Mouse (Mus musculus): ENCODE data around the gene Adamts12. TPM values are rescaled to one million over a fixed set of nuclear protein-coding genes. Genes with fewer than 3 reads are reported as not detected.

Gene Adamts12
- polyA plus RNA-seq, 1 experiment from 2014 or later: 0.20 TPM

DNA sequence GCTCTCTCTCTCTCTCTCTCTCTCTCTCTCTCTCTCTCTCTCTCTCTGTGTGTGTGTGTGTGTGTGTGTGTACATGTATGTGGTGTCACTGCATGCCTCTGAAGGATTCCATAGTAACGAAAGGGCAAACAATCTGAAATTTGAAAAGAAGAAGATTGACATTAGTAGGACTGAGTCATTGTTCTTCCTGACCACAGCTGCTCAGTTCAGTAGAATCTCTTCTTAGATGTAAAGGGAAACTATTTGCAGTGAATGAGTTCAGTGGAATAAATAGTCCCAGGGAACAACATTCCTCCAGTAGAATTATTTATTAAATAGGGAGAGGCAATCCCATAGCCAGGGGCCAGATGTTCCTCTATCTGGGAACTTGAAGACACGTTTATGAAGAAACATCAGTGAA is 40.5 kb downstream of the Adamts12 start:
- H3K27ac ChIP-seq (ENCODE audit: low read depth): no peak overlapping the region
- no peak overlapping the region for H3K4me3 ChIP-seq (ENCODE audit: low read depth, low read length)
- H3K9me3 ChIP-seq (ENCODE audit: low read length): no peaks in the 10 kb centered on the region
- no peaks in the 10 kb centered on the region for H3K36me3 ChIP-seq (replicated peaks; ENCODE audit: insufficient read depth, low read length)
- TF ChIP-seq EP300 (IDR thresholded peaks at IDR 0.05; ENCODE audit: low read depth) (no peak), CTCF (IDR thresholded peaks at IDR 0.05; ENCODE audit: low read depth) (no peak)
- H3K27me3 ChIP-seq (ENCODE audit: insufficient read depth, low read length): no peaks in the 10 kb centered on the region
- ATAC-seq (no peak), DNase-seq (no peak)
- H3K9ac ChIP-seq (replicated peaks): no peak overlapping the region
- H3K4me1 ChIP-seq (ENCODE audit: insufficient read depth): no peaks in the 10 kb centered on the region
- no peak overlapping the region for H3K4me2 ChIP-seq (ENCODE audit: low read depth, low read length)
- 68% methylated on average over 2 of the region's 2 CpGs for WGBS (ENCODE audit: insufficient replicate concordance)

- no peaks in the 10 kb centered on the region for H3K4me1 ChIP-seq (ENCODE audit: insufficient read depth)
- no peak overlapping the region for H3K27ac ChIP-seq (ENCODE audit: low read depth)
- no peak overlapping the region for H3K4me2 ChIP-seq (ENCODE audit: low read depth, low read length)
- no peak overlapping the region for H3K9ac ChIP-seq (replicated peaks)
- no peak for DNase-seq
- no peaks in the 10 kb centered on the region for H3K36me3 ChIP-seq (replicated peaks; ENCODE audit: insufficient read depth, low read length)
- no peaks in the 10 kb centered on the region for H3K9me3 ChIP-seq (ENCODE audit: low read length)
- no peaks in the 10 kb centered on the region for H3K27me3 ChIP-seq (ENCODE audit: insufficient read depth, low read length)
- no peak for TF ChIP-seq CTCF (IDR thresholded peaks at IDR 0.05; ENCODE audit: low read depth)
- no peak for TF ChIP-seq EP300 (IDR thresholded peaks at IDR 0.05; ENCODE audit: low read depth)
- ATAC-seq: no peak
- 56% methylated on average over 5 of the region's 5 CpGs for WGBS (ENCODE audit: insufficient replicate concordance)
- H3K4me3 ChIP-seq (ENCODE audit: low read depth, low read length): no peak overlapping the region
Observed at GRCm38 (mm10) chr15:11107376-11107775, 42.8 kb downstream of the Adamts12 start.

GRCm38 (mm10) chr15:11114631-11115197 is 50.1 kb downstream of the Adamts12 start:
- no peak overlapping the region for H3K4me3 ChIP-seq (ENCODE audit: low read depth, low read length)
- no peak for ATAC-seq
- 77% methylated on average over 8 of the region's 8 CpGs for whole genome bisulfite sequencing (ENCODE audit: insufficient replicate concordance)

GRCm38 (mm10) chr15:11116303-11116702 is 51.7 kb downstream of the Adamts12 start:
- Histone ChIP-seq H3K4me1 (ENCODE audit: insufficient read depth) (no peaks in the 10 kb centered on the region), H3K9me3 (ENCODE audit: low read length) (no peaks in the 10 kb centered on the region), H3K4me2 (ENCODE audit: low read depth, low read length) (no peak overlapping the region), H3K4me3 (ENCODE audit: low read depth, low read length) (no peak overlapping the region), H3K9ac (replicated peaks) (no peak overlapping the region), H3K27ac (ENCODE audit: low read depth) (no peak overlapping the region), H3K27me3 (ENCODE audit: insufficient read depth, low read length) (no peaks in the 10 kb centered on the region), H3K36me3 (replicated peaks; ENCODE audit: insufficient read depth, low read length) (no peaks in the 10 kb centered on the region)
- no peak for DNase-seq
- 61% methylated on average over 2 of the region's 2 CpGs for WGBS (ENCODE audit: insufficient replicate concordance)
- ATAC-seq: no peak
- TF ChIP-seq EP300 (IDR thresholded peaks at IDR 0.05; ENCODE audit: low read depth) (no peak), CTCF (IDR thresholded peaks at IDR 0.05; ENCODE audit: low read depth) (no peak)

More at GRCm38 (mm10) chr15:11114631-11115197, 50.1 kb downstream of the Adamts12 start:
- no peaks in the 10 kb centered on the region for H3K36me3 ChIP-seq (replicated peaks; ENCODE audit: insufficient read depth, low read length)
- H3K27me3 ChIP-seq (ENCODE audit: insufficient read depth, low read length): no peaks in the 10 kb centered on the region
- no peak overlapping the region for H3K27ac ChIP-seq (ENCODE audit: low read depth)
- no peaks in the 10 kb centered on the region for H3K9me3 ChIP-seq (ENCODE audit: low read length)
- no peak overlapping the region for H3K9ac ChIP-seq (replicated peaks)
- no peaks in the 10 kb centered on the region for H3K4me1 ChIP-seq (ENCODE audit: insufficient read depth)
- H3K4me2 ChIP-seq (ENCODE audit: low read depth, low read length): no peak overlapping the region
- TF ChIP-seq CTCF (IDR thresholded peaks at IDR 0.05; ENCODE audit: low read depth) (no peak), EP300 (IDR thresholded peaks at IDR 0.05; ENCODE audit: low read depth) (no peak)
- no peak for DNase-seq

GRCm38 (mm10) chr15:11116853-11117252 is 52.3 kb downstream of the Adamts12 start:
- no peaks in the 10 kb centered on the region for H3K36me3 ChIP-seq (replicated peaks; ENCODE audit: insufficient read depth, low read length)
- DNase-seq: no peak
- H3K27ac ChIP-seq (ENCODE audit: low read depth): no peak overlapping the region
- no peak overlapping the region for H3K4me3 ChIP-seq (ENCODE audit: low read depth, low read length)
- ATAC-seq: no peak
- H3K27me3 ChIP-seq (ENCODE audit: insufficient read depth, low read length): no peaks in the 10 kb centered on the region
- 44% methylated on average over 3 of the region's 3 CpGs for WGBS (ENCODE audit: insufficient replicate concordance)
- H3K9ac ChIP-seq (replicated peaks): no peak overlapping the region
- H3K4me1 ChIP-seq (ENCODE audit: insufficient read depth): no peaks in the 10 kb centered on the region
- no peak overlapping the region for H3K4me2 ChIP-seq (ENCODE audit: low read depth, low read length)
- no peak for TF ChIP-seq CTCF (IDR thresholded peaks at IDR 0.05; ENCODE audit: low read depth)
- H3K9me3 ChIP-seq (ENCODE audit: low read length): no peaks in the 10 kb centered on the region

DNA sequence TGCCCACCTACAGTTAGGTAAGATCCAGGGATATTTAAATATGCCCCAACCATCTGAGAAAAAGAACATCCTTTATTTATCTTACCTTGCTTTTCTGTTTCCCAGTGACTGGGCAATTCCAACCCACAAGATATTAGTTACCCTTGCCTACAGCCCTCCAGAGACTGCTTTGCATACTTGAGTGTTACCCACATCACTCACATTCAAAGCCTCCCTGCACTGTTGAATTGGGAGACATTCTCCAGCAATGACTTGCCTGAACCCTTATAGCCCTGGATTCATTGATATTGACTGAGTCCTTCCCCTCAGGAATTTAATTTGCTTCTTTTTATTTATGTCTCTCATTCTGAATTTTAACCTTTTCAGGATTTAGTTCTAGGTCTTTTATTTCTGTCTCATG is 53.8 kb downstream of the Adamts12 start:
- Histone ChIP-seq H3K27me3 (ENCODE audit: insufficient read depth, low read length) (no peaks in the 10 kb centered on the region), H3K9ac (replicated peaks) (no peak overlapping the region), H3K36me3 (replicated peaks; ENCODE audit: insufficient read depth, low read length) (no peaks in the 10 kb centered on the region), H3K4me2 (ENCODE audit: low read depth, low read length) (no peak overlapping the region), H3K9me3 (ENCODE audit: low read length) (no peaks in the 10 kb centered on the region), H3K4me1 (ENCODE audit: insufficient read depth) (no peaks in the 10 kb centered on the region), H3K27ac (ENCODE audit: low read depth) (no peak overlapping the region), H3K4me3 (ENCODE audit: low read depth, low read length) (no peak overlapping the region)
- ATAC-seq: no peak
- TF ChIP-seq EP300 (IDR thresholded peaks at IDR 0.05; ENCODE audit: low read depth): no peak
- no peak for TF ChIP-seq CTCF (IDR thresholded peaks at IDR 0.05; ENCODE audit: low read depth)
- no peak for DNase-seq

DNA sequence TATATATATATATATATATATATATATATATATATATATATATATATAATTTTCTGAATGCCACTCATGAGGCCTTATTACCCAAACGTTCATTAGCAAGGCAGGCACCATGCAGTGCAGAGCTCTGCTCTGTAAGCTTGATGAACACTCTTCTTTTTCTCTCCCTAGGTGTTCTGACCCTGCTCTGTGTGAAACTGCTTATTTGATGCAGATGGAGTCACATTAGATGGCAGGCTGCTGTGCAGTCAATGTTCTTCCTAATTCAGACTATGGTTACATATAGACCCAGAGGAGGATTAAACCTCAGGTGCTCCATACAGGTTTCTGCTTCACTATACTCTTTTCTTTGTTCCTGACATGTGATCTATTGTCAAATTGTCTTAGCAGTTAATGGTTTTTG is 57.1 kb downstream of the Adamts12 start:
- no peak for TF ChIP-seq CTCF (IDR thresholded peaks at IDR 0.05; ENCODE audit: low read depth)
- TF ChIP-seq EP300 (IDR thresholded peaks at IDR 0.05; ENCODE audit: low read depth): no peak
- no peak for DNase-seq
- WGBS (ENCODE audit: insufficient replicate concordance): 77% methylated on average over 1 of the region's 1 CpGs

More for the DNA sequence above, 57.1 kb downstream of the Adamts12 start:
- Histone ChIP-seq H3K27me3 (ENCODE audit: insufficient read depth, low read length) (no peaks in the 10 kb centered on the region), H3K4me3 (ENCODE audit: low read depth, low read length) (no peak overlapping the region), H3K9ac (replicated peaks) (no peak overlapping the region), H3K9me3 (ENCODE audit: low read length) (no peaks in the 10 kb centered on the region), H3K4me2 (ENCODE audit: low read depth, low read length) (no peak overlapping the region), H3K27ac (ENCODE audit: low read depth) (no peak overlapping the region), H3K36me3 (replicated peaks; ENCODE audit: insufficient read depth, low read length) (no peaks in the 10 kb centered on the region), H3K4me1 (ENCODE audit: insufficient read depth) (no peaks in the 10 kb centered on the region)
- ATAC-seq: no peak

Data from liver, postnatal 0 days (tissue).